Mouse (Mus musculus) adrenal gland, adult 8-10 months (tissue): ENCODE results near the gene Zfp969. TPM values are rescaled to one million over a fixed set of nuclear protein-coding genes. Genes with fewer than 3 reads are reported as not detected.
"Not testable (repeated sequence)": the region's sequence is repeated elsewhere in the genome, so short reads cannot be mapped to it uniquely, and the experiment has no call there.

Experiments
- DNase-seq: peaks from one replicate; pipeline ENCODE4 v3.0.0; 2022
- total RNA-seq, 4 experiments: library from RNA; stranded (reverse); gene quantifications; 2 replicates each; pipeline ENCODE4 v1.2.4; 2022

The Zfp969 gene
- 10 to 100 TPM in 2 of 4 experiments, 1 to 10 TPM in 1, not detected in 1; 3.9 to 20.6 (median 12.7) TPM for total RNA-seq

DNA sequence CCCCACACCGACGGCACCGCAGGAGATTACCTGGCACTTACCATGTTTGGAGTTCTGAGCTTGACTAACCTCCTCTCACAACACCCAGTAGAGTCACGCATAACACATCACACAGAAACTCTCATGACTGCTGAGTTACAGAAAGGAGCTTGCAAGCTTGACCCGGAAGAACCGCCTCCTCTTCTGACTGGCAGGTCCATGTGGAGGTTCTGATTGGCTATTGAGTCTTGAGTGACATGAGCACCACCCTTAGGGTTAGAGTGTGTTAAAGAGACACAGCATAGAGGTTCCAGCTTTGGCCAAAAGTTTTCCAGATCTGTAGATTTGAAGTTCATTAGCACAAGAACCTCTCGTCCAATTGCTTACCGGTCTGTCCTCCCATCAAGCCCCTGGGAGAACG, at the start of gene Zfp969:
Zfp969 (minus strand) TSS at position 101 of the 400 bp plus-strand sequence.
- DNase-seq: not testable (repeated sequence)

DNA sequence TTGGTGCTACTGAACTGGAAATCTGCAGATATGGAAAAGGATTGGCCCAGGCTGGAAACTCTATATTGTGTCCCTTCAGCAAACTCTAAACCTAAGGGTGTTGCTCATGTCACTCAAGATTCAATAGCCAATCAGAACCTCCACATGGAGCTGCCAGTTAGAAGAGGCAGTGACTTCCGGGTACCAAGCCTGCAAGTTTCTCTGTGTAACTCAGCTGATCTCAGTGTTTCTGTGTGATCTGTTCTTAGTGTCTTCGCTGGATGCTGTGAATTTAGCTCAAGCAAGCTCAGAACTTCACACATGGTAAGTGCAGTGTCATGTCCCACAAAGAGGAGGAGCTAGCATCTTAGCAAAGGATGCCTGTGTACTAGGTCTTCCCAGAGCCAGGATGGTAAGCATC, 37.8 kb upstream of the Zfp969 start, which contains the start of gene Gm2007:
Gm2007 (plus strand) TSS at position 301 of the 400 bp plus-strand sequence.
- not testable (repeated sequence) for DNase-seq

DNA sequence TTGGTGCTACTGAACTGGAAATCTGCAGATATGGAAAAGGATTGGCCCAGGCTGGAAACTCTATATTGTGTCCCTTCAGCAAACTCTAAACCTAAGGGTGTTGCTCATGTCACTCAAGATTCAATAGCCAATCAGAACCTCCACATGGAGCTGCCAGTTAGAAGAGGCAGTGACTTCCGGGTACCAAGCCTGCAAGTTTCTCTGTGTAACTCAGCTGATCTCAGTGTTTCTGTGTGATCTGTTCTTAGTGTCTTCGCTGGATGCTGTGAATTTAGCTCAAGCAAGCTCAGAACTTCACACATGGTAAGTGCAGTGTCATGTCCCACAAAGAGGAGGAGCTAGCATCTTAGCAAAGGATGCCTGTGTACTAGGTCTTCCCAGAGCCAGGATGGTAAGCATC, 59.8 kb downstream of the Zfp969 start, which contains the start of gene Gm11007:
Gm11007 (plus strand) TSS at position 301 of the 400 bp plus-strand sequence.
- not testable (repeated sequence) for DNase-seq

Other genes starting within 250 kb of the Zfp969 start
- 1 to 10 TPM; 3.3 to 4.6 (median 3.9) TPM for gene Zfp965, start 233.7 kb downstream of the Zfp969 start, total RNA-seq
- not detected for gene Gm11007, start 59.7 kb downstream of the Zfp969 start, total RNA-seq
- gene Gm2007, start 37.9 kb upstream of the Zfp969 start, total RNA-seq: not detected
- gene Gm14288, start 97.4 kb upstream of the Zfp969 start, total RNA-seq: 10 to 100 TPM in 3 of 4 experiments, 1 to 10 TPM in 1; 3.3 to 18.7 (median 15.4) TPM
- gene Gm6710, start 165.6 kb upstream of the Zfp969 start, total RNA-seq: 10 to 100 TPM; 36.3 to 45.4 (median 37.1) TPM
- 10 to 100 TPM in 3 of 4 experiments, 1 to 10 TPM in 1; 7.7 to 12.4 (median 10.7) TPM for gene Zfp966, start 227.5 kb upstream of the Zfp969 start, total RNA-seq